Mouse (Mus musculus): ENCODE measurements at regions not wholly inside any gene's neighbourhood (a gene's known extent, or its start where the extent isn't known, plus 50 kb on each side); places are given as distances from the start of the nearest gene placed in this dataset.

GRCm38 (mm10) chr1:169252189-169252588 lies 279.1 kb downstream of the Nuf2 start:
- 52% methylated on average over 2 of the region's 2 CpGs for WGBS
- no peak for ATAC-seq (ENCODE audit: low FRiP score, low TSS enrichment)
- no peak overlapping the region for H3K9ac ChIP-seq (replicated peaks; ENCODE audit: low read length)

GRCm38 (mm10) chr1:169249021-169249420 lies 282.2 kb downstream of the Nuf2 start:
- Histone ChIP-seq H3K36me3 (ENCODE audit: insufficient read depth, low read length) (no peaks in the 10 kb centered on the region), H3K9me3 (ENCODE audit: low read length) (no peaks in the 10 kb centered on the region)
- WGBS: 71% methylated on average over 7 of the region's 7 CpGs

More at GRCm38 (mm10) chr1:169252189-169252588, 279.1 kb downstream of the Nuf2 start:
- H3K27me3 ChIP-seq (ENCODE audit: insufficient read depth, low read length): no peaks in the 10 kb centered on the region
- H3K4me1 ChIP-seq (ENCODE audit: insufficient read depth, low read length): peaks cover 4% of the 10 kb centered on the region; the same call in 1 of the 2 replicates
- H3K4me3 ChIP-seq (ENCODE audit: low read length): no peak overlapping the region
- H3K36me3 ChIP-seq (ENCODE audit: insufficient read depth, low read length): no peaks in the 10 kb centered on the region
- no peak overlapping the region for H3K27ac ChIP-seq (ENCODE audit: low read length)
- H3K9me3 ChIP-seq (ENCODE audit: low read length): no peaks in the 10 kb centered on the region
- H3K4me2 ChIP-seq (replicated peaks; ENCODE audit: low read depth, low read length): no peak overlapping the region

GRCm38 (mm10) chr1:169240377-169240776 lies 290.9 kb downstream of the Nuf2 start:
- Histone ChIP-seq H3K9me3 (ENCODE audit: low read length) (no peaks in the 10 kb centered on the region), H3K4me2 (replicated peaks; ENCODE audit: low read depth, low read length) (no peak overlapping the region), H3K27ac (ENCODE audit: low read length) (peak overlapping the region; percentile 27), H3K27me3 (ENCODE audit: insufficient read depth, low read length) (no peaks in the 10 kb centered on the region), H3K36me3 (ENCODE audit: insufficient read depth, low read length) (no peaks in the 10 kb centered on the region), H3K4me3 (ENCODE audit: low read length) (no peak overlapping the region), H3K9ac (replicated peaks; ENCODE audit: low read length) (no peak overlapping the region), H3K4me1 (ENCODE audit: insufficient read depth, low read length) (peaks cover 15% of the 10 kb centered on the region; the same call in 1 of the 2 replicates)
- WGBS: 47% methylated on average over 2 of the region's 2 CpGs
- ATAC-seq (ENCODE audit: low FRiP score, low TSS enrichment): no peak

More at GRCm38 (mm10) chr1:169249021-169249420, 282.2 kb downstream of the Nuf2 start:
- Histone ChIP-seq H3K4me1 (ENCODE audit: insufficient read depth, low read length) (no peaks in the 10 kb centered on the region), H3K27me3 (ENCODE audit: insufficient read depth, low read length) (no peaks in the 10 kb centered on the region), H3K9ac (replicated peaks; ENCODE audit: low read length) (no peak overlapping the region), H3K4me3 (ENCODE audit: low read length) (no peak overlapping the region), H3K27ac (ENCODE audit: low read length) (no peak overlapping the region), H3K4me2 (replicated peaks; ENCODE audit: low read depth, low read length) (no peak overlapping the region)
- ATAC-seq (ENCODE audit: low FRiP score, low TSS enrichment): no peak

- Histone ChIP-seq H3K4me1 (ENCODE audit: insufficient read depth, low read length) (peaks cover 20% of the 10 kb centered on the region; the same call in 1 of the 2 replicates), H3K4me3 (ENCODE audit: low read length) (peak overlapping the region; percentile 6; the same call in 1 of the 2 replicates)
- 2% methylated on average over 16 of the region's 16 CpGs for WGBS
Observed at GRCm38 (mm10) chr1:169238671-169239090, 292.6 kb downstream of the Nuf2 start.

GRCm38 (mm10) chr1:169235276-169235681 lies 296.0 kb downstream of the Nuf2 start:
- Histone ChIP-seq H3K27me3 (ENCODE audit: insufficient read depth, low read length) (no peaks in the 10 kb centered on the region), H3K4me1 (ENCODE audit: insufficient read depth, low read length) (peaks cover 20% of the 10 kb centered on the region; the same call in 1 of the 2 replicates), H3K4me3 (ENCODE audit: low read length) (no peak overlapping the region), H3K4me2 (replicated peaks; ENCODE audit: low read depth, low read length) (no peak overlapping the region), H3K27ac (ENCODE audit: low read length) (peak overlapping the region; percentile 43), H3K36me3 (ENCODE audit: insufficient read depth, low read length) (no peaks in the 10 kb centered on the region), H3K9me3 (ENCODE audit: low read length) (no peaks in the 10 kb centered on the region), H3K9ac (replicated peaks; ENCODE audit: low read length) (no peak overlapping the region)
- WGBS: 25% methylated on average over 2 of the region's 2 CpGs
- ATAC-seq (ENCODE audit: low FRiP score, low TSS enrichment): 0 out of 2 replicates have a peak, but pooled peaks have one; percentile 52

More at GRCm38 (mm10) chr1:169238671-169239090, 292.6 kb downstream of the Nuf2 start:
- Histone ChIP-seq H3K4me2 (replicated peaks; ENCODE audit: low read depth, low read length) (peak overlapping the region; percentile 39), H3K36me3 (ENCODE audit: insufficient read depth, low read length) (no peaks in the 10 kb centered on the region), H3K27me3 (ENCODE audit: insufficient read depth, low read length) (no peaks in the 10 kb centered on the region), H3K27ac (ENCODE audit: low read length) (peak overlapping the region; percentile 82), H3K9me3 (ENCODE audit: low read length) (no peaks in the 10 kb centered on the region), H3K9ac (replicated peaks; ENCODE audit: low read length) (0 out of 2 replicates have a peak overlapping the region, but pooled peaks have one; percentile 23)
- peak; percentile 87 for ATAC-seq (ENCODE audit: low FRiP score, low TSS enrichment)

- H3K4me3 ChIP-seq (ENCODE audit: low read length): no peak overlapping the region
- ATAC-seq (ENCODE audit: low FRiP score, low TSS enrichment): no peak
- H3K27me3 ChIP-seq (ENCODE audit: insufficient read depth, low read length): no peaks in the 10 kb centered on the region
- H3K27ac ChIP-seq (ENCODE audit: low read length): no peak overlapping the region
- no peak overlapping the region for H3K9ac ChIP-seq (replicated peaks; ENCODE audit: low read length)
- peaks cover 13% of the 10 kb centered on the region; the same call in 1 of the 2 replicates for H3K4me1 ChIP-seq (ENCODE audit: insufficient read depth, low read length)
- no peaks in the 10 kb centered on the region for H3K36me3 ChIP-seq (ENCODE audit: insufficient read depth, low read length)
- no peak overlapping the region for H3K4me2 ChIP-seq (replicated peaks; ENCODE audit: low read depth, low read length)
- H3K9me3 ChIP-seq (ENCODE audit: low read length): no peaks in the 10 kb centered on the region
- 80% methylated on average over 3 of the region's 3 CpGs for WGBS
Observed at GRCm38 (mm10) chr1:169233368-169233767, 297.9 kb downstream of the Nuf2 start.

- ATAC-seq (ENCODE audit: low FRiP score, low TSS enrichment): peak; percentile 79
- WGBS: 26% methylated on average over 4 of the region's 4 CpGs
- peaks cover 2% of the 10 kb centered on the region; the same call in 1 of the 2 replicates for H3K4me1 ChIP-seq (ENCODE audit: insufficient read depth, low read length)
- no peak overlapping the region for H3K4me3 ChIP-seq (ENCODE audit: low read length)
- H3K27ac ChIP-seq (ENCODE audit: low read length): peak overlapping the region; percentile 19; the same call in 1 of the 2 replicates
- no peak overlapping the region for H3K4me2 ChIP-seq (replicated peaks; ENCODE audit: low read depth, low read length)
- H3K9ac ChIP-seq (replicated peaks; ENCODE audit: low read length): no peak overlapping the region
- H3K27me3 ChIP-seq (ENCODE audit: insufficient read depth, low read length): no peaks in the 10 kb centered on the region
- H3K36me3 ChIP-seq (ENCODE audit: insufficient read depth, low read length): no peaks in the 10 kb centered on the region
- H3K9me3 ChIP-seq (ENCODE audit: low read length): no peaks in the 10 kb centered on the region
Observed at GRCm38 (mm10) chr1:169230097-169230496, 301.2 kb downstream of the Nuf2 start.

GRCm38 (mm10) chr1:169224431-169224830 lies 306.8 kb downstream of the Nuf2 start:
- WGBS: 89% methylated on average over 2 of the region's 2 CpGs
- Histone ChIP-seq H3K36me3 (ENCODE audit: insufficient read depth, low read length) (no peaks in the 10 kb centered on the region), H3K4me1 (ENCODE audit: insufficient read depth, low read length) (no peaks in the 10 kb centered on the region), H3K27ac (ENCODE audit: low read length) (peak overlapping the region; percentile 14; the same call in 1 of the 2 replicates), H3K9me3 (ENCODE audit: low read length) (no peaks in the 10 kb centered on the region), H3K9ac (replicated peaks; ENCODE audit: low read length) (no peak overlapping the region), H3K4me3 (ENCODE audit: low read length) (no peak overlapping the region), H3K4me2 (replicated peaks; ENCODE audit: low read depth, low read length) (no peak overlapping the region), H3K27me3 (ENCODE audit: insufficient read depth, low read length) (no peaks in the 10 kb centered on the region)
- no peak for ATAC-seq (ENCODE audit: low FRiP score, low TSS enrichment)

- Histone ChIP-seq H3K27ac (ENCODE audit: low read length) (no peak overlapping the region), H3K9me3 (ENCODE audit: low read length) (no peaks in the 10 kb centered on the region), H3K4me1 (ENCODE audit: insufficient read depth, low read length) (no peaks in the 10 kb centered on the region), H3K4me2 (replicated peaks; ENCODE audit: low read depth, low read length) (no peak overlapping the region), H3K27me3 (ENCODE audit: insufficient read depth, low read length) (no peaks in the 10 kb centered on the region), H3K4me3 (ENCODE audit: low read length) (no peak overlapping the region), H3K36me3 (ENCODE audit: insufficient read depth, low read length) (no peaks in the 10 kb centered on the region), H3K9ac (replicated peaks; ENCODE audit: low read length) (no peak overlapping the region)
- no peak for ATAC-seq (ENCODE audit: low FRiP score, low TSS enrichment)
- WGBS: 78% methylated on average over 1 of the region's 1 CpGs
Observed at GRCm38 (mm10) chr1:169187658-169188057, 343.6 kb downstream of the Nuf2 start.

- Histone ChIP-seq H3K27me3 (ENCODE audit: insufficient read depth, low read length) (no peaks in the 10 kb centered on the region), H3K4me1 (ENCODE audit: insufficient read depth, low read length) (peaks cover 2% of the 10 kb centered on the region; the same call in 1 of the 2 replicates), H3K4me2 (replicated peaks; ENCODE audit: low read depth, low read length) (no peak overlapping the region), H3K9me3 (ENCODE audit: low read length) (no peaks in the 10 kb centered on the region), H3K27ac (ENCODE audit: low read length) (no peak overlapping the region), H3K9ac (replicated peaks; ENCODE audit: low read length) (no peak overlapping the region), H3K4me3 (ENCODE audit: low read length) (no peak overlapping the region), H3K36me3 (ENCODE audit: insufficient read depth, low read length) (no peaks in the 10 kb centered on the region)
- ATAC-seq (ENCODE audit: low FRiP score, low TSS enrichment): no peak
- WGBS: 86% methylated on average over 2 of the region's 2 CpGs
Observed at GRCm38 (mm10) chr1:169170405-169170804, 360.9 kb downstream of the Nuf2 start.
